Mouse (Mus musculus): ENCODE data around the gene Stag1.

GRCm38 (mm10) chr9:100555686-100556085 lies 41.9 kb upstream of the Stag1 start:
- no peak for TF ChIP-seq GATA1 (IDR thresholded peaks at IDR 0.05; ENCODE audit: borderline replicate concordance, low read length)
- no peak for TF ChIP-seq FLI1 (IDR thresholded peaks at IDR 0.05; ENCODE audit: low read length)

Measured in megakaryocyte, embryonic 14.5 days (primary cell).